Mouse (Mus musculus) lung, embryonic 15.5 days (tissue): Measurements from ENCODE around the gene Vamp1. TPM values are rescaled to one million over a fixed set of nuclear protein-coding genes. Genes with fewer than 3 reads are reported as not detected.
"Not testable (repeated sequence)": the region's sequence is repeated elsewhere in the genome, so short reads cannot be mapped to it uniquely, and the experiment has no call there.

ENCODE experiments used
- ATAC-seq: fragments of 200-750 bp; cut with Nextera tagmentation; 2 replicates; pipeline ENCODE4 v1.8.0; 2017; ENCODE audit warnings: moderate number of reproducible peaks, borderline replicate concordance; ENCODE audit not compliant: low FRiP score, low TSS enrichment; ENCODE audit errors: extremely low read depth
- H3K27ac ChIP-seq: fragments of 300-500 bp; sonication (generic); 2 replicates; pipeline ENCODE4 v1.5.1; 2015; ENCODE audit warnings: moderate library complexity, mild to moderate bottlenecking, inconsistent platforms
- H3K27me3 ChIP-seq: fragments of 300-500 bp; sonication (generic); 2 replicates; pipeline ENCODE4 v1.6.1; 2015; ENCODE audit warnings: inconsistent platforms
- H3K36me3 ChIP-seq: fragments of 300-500 bp; sonication (generic); 2 replicates; pipeline ENCODE4 v1.6.1; 2015; ENCODE audit warnings: inconsistent platforms
- H3K4me1 ChIP-seq: fragments of 300-500 bp; sonication (generic); 2 replicates; pipeline ENCODE4 v1.6.1; 2015; ENCODE audit warnings: inconsistent platforms
- H3K4me2 ChIP-seq: fragments of 300-500 bp; sonication (generic); 2 replicates; pipeline ENCODE4 v1.6.1; 2015; ENCODE audit warnings: inconsistent platforms, mild to moderate bottlenecking, moderate library complexity
- H3K4me3 ChIP-seq: fragments of 300-500 bp; sonication (generic); 2 replicates; pipeline ENCODE4 v1.5.1; 2015; ENCODE audit warnings: mild to moderate bottlenecking, inconsistent platforms
- H3K9ac ChIP-seq: fragments of 300-500 bp; sonication (generic); 2 replicates; pipeline ENCODE4 v1.6.1; 2015; ENCODE audit warnings: inconsistent platforms
- H3K9me3 ChIP-seq: fragments of 300-500 bp; sonication (generic); 2 replicates; pipeline ENCODE4 v1.6.1; 2016; ENCODE audit warnings: inconsistent platforms
- WGBS: fragments of 180-500 bp; shearing (Covaris S2); methylation state at CpG from one replicate; pipeline ENCODE4 v1.1.7; 2015; 5-methylcytosine and 5-hydroxymethylcytosine counted together
- polyA plus RNA-seq: library from polyadenylated mRNA; unstranded; fragments of >200 nt; fragmentation: Nextera tagmentation; extraction: Ambion mirVana; gene quantifications from 2 replicates; pipeline ENCODE4 v1.2.1, GENCODE M21; 2015

Gene Vamp1
- polyA plus RNA-seq, 1 experiment from 2014 or later: 5.4 TPM

- Histone ChIP-seq H3K4me1 (no peaks in the 10 kb centered on the region), H3K27ac (no peak overlapping the region), H3K9me3 (no peaks in the 10 kb centered on the region), H3K36me3 (no peaks in the 10 kb centered on the region), H3K4me2 (no peak overlapping the region), H3K27me3 (no peaks in the 10 kb centered on the region), H3K4me3 (no peak overlapping the region), H3K9ac (no peak overlapping the region)
- no peak for ATAC-seq
- WGBS: 68% methylated on average over 14 of the region's 14 CpGs
These were observed 38.7 kb downstream of the Vamp1 start for GRCm38 (mm10) chr6:125253863-125254715.

- H3K4me2 ChIP-seq: no peak overlapping the region
- H3K27me3 ChIP-seq: no peaks in the 10 kb centered on the region
- H3K27ac ChIP-seq: no peak overlapping the region
- no peaks in the 10 kb centered on the region for H3K4me1 ChIP-seq
- H3K36me3 ChIP-seq: no peaks in the 10 kb centered on the region
- H3K4me3 ChIP-seq: no peak overlapping the region
- ATAC-seq: no peak
- no peaks in the 10 kb centered on the region for H3K9me3 ChIP-seq
- WGBS: 79% methylated on average over 7 of the region's 7 CpGs
- no peak overlapping the region for H3K9ac ChIP-seq
These were observed 40.2 kb downstream of the Vamp1 start for GRCm38 (mm10) chr6:125255516-125256044.

GRCm38 (mm10) chr6:125256222-125256966, 41.0 kb downstream of the Vamp1 start:
- no peak overlapping the region for H3K4me3 ChIP-seq
- ATAC-seq: no peak
- no peak overlapping the region for H3K4me2 ChIP-seq
- WGBS: 69% methylated on average over 8 of the region's 8 CpGs
- no peak overlapping the region for H3K27ac ChIP-seq
- no peaks in the 10 kb centered on the region for H3K9me3 ChIP-seq
- no peaks in the 10 kb centered on the region for H3K27me3 ChIP-seq
- no peaks in the 10 kb centered on the region for H3K4me1 ChIP-seq
- no peaks in the 10 kb centered on the region for H3K36me3 ChIP-seq
- no peak overlapping the region for H3K9ac ChIP-seq

- no peaks in the 10 kb centered on the region for H3K36me3 ChIP-seq
- WGBS: 56% methylated on average over 10 of the region's 10 CpGs
- no peaks in the 10 kb centered on the region for H3K4me1 ChIP-seq
- no peak overlapping the region for H3K4me3 ChIP-seq
- no peak overlapping the region for H3K4me2 ChIP-seq
- H3K27me3 ChIP-seq: no peaks in the 10 kb centered on the region
- no peak for ATAC-seq
- H3K9me3 ChIP-seq: no peaks in the 10 kb centered on the region
- H3K9ac ChIP-seq: no peak overlapping the region
- no peak overlapping the region for H3K27ac ChIP-seq
These were observed 44.7 kb downstream of the Vamp1 start for GRCm38 (mm10) chr6:125260006-125260555.

- Histone ChIP-seq H3K4me3 (no peak overlapping the region), H3K4me2 (no peak overlapping the region), H3K27ac (no peak overlapping the region), H3K36me3 (no peaks in the 10 kb centered on the region), H3K9me3 (no peaks in the 10 kb centered on the region), H3K4me1 (no peaks in the 10 kb centered on the region), H3K9ac (no peak overlapping the region), H3K27me3 (0 out of 2 replicates have a peak, but pooled peaks cover 2% of the 10 kb centered on the region)
- no peak for ATAC-seq
- WGBS: 73% methylated on average over 9 of the region's 9 CpGs
These were observed 48.9 kb downstream of the Vamp1 start for GRCm38 (mm10) chr6:125264219-125264618.

GRCm38 (mm10) chr6:125265239-125265638, 49.9 kb downstream of the Vamp1 start:
- H3K9me3 ChIP-seq: no peaks in the 10 kb centered on the region
- H3K4me2 ChIP-seq: no peak overlapping the region
- no peak overlapping the region for H3K9ac ChIP-seq
- H3K4me3 ChIP-seq: no peak overlapping the region
- 0 out of 2 replicates have a peak, but pooled peaks cover 2% of the 10 kb centered on the region for H3K27me3 ChIP-seq
- ATAC-seq: no peak
- no peaks in the 10 kb centered on the region for H3K36me3 ChIP-seq
- no peaks in the 10 kb centered on the region for H3K4me1 ChIP-seq
- WGBS: 31% methylated on average over 10 of the region's 10 CpGs
- H3K27ac ChIP-seq: no peak overlapping the region

- H3K9ac ChIP-seq: no peak overlapping the region
- no peak for ATAC-seq
- WGBS: 62% methylated on average over 13 of the region's 13 CpGs
- H3K36me3 ChIP-seq: no peaks in the 10 kb centered on the region
- 0 out of 2 replicates have a peak, but pooled peaks cover 2% of the 10 kb centered on the region for H3K27me3 ChIP-seq
- no peak overlapping the region for H3K27ac ChIP-seq
- no peak overlapping the region for H3K4me2 ChIP-seq
- H3K9me3 ChIP-seq: no peaks in the 10 kb centered on the region
- H3K4me1 ChIP-seq: no peaks in the 10 kb centered on the region
- H3K4me3 ChIP-seq: no peak overlapping the region
These were observed 50.7 kb downstream of the Vamp1 start for GRCm38 (mm10) chr6:125266091-125266490.

GRCm38 (mm10) chr6:125266600-125266999, 51.2 kb downstream of the Vamp1 start:
- H3K27me3 ChIP-seq, H3K27ac ChIP-seq, H3K9me3 ChIP-seq, ATAC-seq, H3K4me2 ChIP-seq, H3K36me3 ChIP-seq, H3K4me1 ChIP-seq, H3K4me3 ChIP-seq, H3K9ac ChIP-seq: not testable (repeated sequence)
- WGBS: 50% methylated on average over 6 of the region's 6 CpGs

- WGBS: 58% methylated on average over 3 of the region's 3 CpGs
- H3K4me3 ChIP-seq: no peak overlapping the region
- no peaks in the 10 kb centered on the region for H3K36me3 ChIP-seq
- H3K27me3 ChIP-seq: 0 out of 2 replicates have a peak, but pooled peaks cover 2% of the 10 kb centered on the region
- H3K9ac ChIP-seq: no peak overlapping the region
- peaks cover 4% of the 10 kb centered on the region for H3K4me1 ChIP-seq
- H3K4me2 ChIP-seq: no peak overlapping the region
- H3K9me3 ChIP-seq: no peaks in the 10 kb centered on the region
- H3K27ac ChIP-seq: no peak overlapping the region
- ATAC-seq: no peak
These were observed 52.1 kb downstream of the Vamp1 start for GRCm38 (mm10) chr6:125267469-125267868.

GRCm38 (mm10) chr6:125268799-125269198, 53.4 kb downstream of the Vamp1 start:
- Histone ChIP-seq H3K9ac (no peak overlapping the region), H3K4me2 (no peak overlapping the region), H3K36me3 (no peaks in the 10 kb centered on the region), H3K27ac (no peak overlapping the region), H3K27me3 (0 out of 2 replicates have a peak, but pooled peaks cover 2% of the 10 kb centered on the region), H3K4me3 (no peak overlapping the region), H3K9me3 (no peaks in the 10 kb centered on the region), H3K4me1 (peaks cover 4% of the 10 kb centered on the region)
- ATAC-seq: no peak
- WGBS: 45% methylated on average over 6 of the region's 6 CpGs

- Histone ChIP-seq H3K4me3 (peak overlapping the region; percentile 23), H3K27me3 (0 out of 2 replicates have a peak, but pooled peaks cover 6% of the 10 kb centered on the region), H3K9ac (peak overlapping the region; percentile 38; the same call in 1 of the 2 replicates), H3K4me2 (peak overlapping the region; percentile 56), H3K9me3 (no peaks in the 10 kb centered on the region), H3K27ac (no peak overlapping the region), H3K36me3 (no peaks in the 10 kb centered on the region), H3K4me1 (peaks cover 4% of the 10 kb centered on the region)
- 17% methylated on average over 17 of the region's 17 CpGs for WGBS
- peak; percentile 93; the same call in 1 of the 2 replicates for ATAC-seq
These were observed 56.3 kb downstream of the Vamp1 start for GRCm38 (mm10) chr6:125271455-125272227.
